Mouse (Mus musculus) layer of hippocampus, postnatal 10 days (tissue): ENCODE results near the gene Gng12. TPM values are rescaled to one million over a fixed set of nuclear protein-coding genes. Genes with fewer than 3 reads are reported as not detected.
"Not testable (repeated sequence)": the region's sequence is repeated elsewhere in the genome, so short reads cannot be mapped to it uniquely, and the experiment has no call there.

Source experiments
- DNase-seq, 2 experiments: peaks; one replicate each; pipeline ENCODE4 v3.0.0; 2021; ENCODE audit warnings: low spot score in 2 of 2
- total RNA-seq, 2 experiments: library from RNA; stranded (reverse); gene quantifications; 2 replicates each; pipeline ENCODE4 v1.2.3; 2021

Gene Gng12
- total RNA-seq, 2 experiments from 2014 or later: 88.0 to 94.4 TPM

GRCm38 (mm10) chr6:67026661-67027060 lies 130.5 kb downstream of the Gng12 start:
- DNase-seq: no peak

DNA sequence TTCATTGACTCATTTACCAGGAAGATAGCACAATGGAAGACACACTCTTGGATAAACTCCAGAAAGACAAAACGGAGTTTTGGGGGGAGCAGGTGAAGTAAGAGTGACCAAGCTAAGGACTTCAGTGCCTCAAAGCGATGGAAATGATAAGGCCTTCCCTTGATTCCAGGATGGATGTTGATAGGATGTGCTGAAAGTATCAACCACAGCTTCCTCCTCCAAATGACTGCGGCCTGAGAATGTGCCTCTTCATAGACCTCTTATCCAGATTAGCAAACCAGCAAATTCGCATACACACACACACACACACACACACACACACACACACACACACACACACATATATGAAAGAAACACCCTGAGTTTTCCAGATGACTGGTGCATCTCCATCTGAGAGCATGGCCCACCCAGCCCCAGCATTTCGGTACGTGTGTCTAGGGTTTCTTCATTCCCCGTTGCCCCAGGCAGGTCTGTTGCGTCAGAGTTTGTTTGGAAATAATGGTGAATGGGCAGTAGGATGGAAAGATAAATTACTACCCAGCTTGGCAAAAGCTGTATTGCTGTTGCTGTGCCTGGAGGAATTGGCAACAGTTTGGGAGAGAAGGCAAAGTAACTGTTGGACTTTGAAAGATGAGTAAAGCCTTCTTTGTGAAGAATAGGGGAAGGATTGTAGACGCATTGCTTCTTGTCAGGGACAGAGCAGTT lies 131.4 kb downstream of the Gng12 start:
- no peak for DNase-seq

DNA sequence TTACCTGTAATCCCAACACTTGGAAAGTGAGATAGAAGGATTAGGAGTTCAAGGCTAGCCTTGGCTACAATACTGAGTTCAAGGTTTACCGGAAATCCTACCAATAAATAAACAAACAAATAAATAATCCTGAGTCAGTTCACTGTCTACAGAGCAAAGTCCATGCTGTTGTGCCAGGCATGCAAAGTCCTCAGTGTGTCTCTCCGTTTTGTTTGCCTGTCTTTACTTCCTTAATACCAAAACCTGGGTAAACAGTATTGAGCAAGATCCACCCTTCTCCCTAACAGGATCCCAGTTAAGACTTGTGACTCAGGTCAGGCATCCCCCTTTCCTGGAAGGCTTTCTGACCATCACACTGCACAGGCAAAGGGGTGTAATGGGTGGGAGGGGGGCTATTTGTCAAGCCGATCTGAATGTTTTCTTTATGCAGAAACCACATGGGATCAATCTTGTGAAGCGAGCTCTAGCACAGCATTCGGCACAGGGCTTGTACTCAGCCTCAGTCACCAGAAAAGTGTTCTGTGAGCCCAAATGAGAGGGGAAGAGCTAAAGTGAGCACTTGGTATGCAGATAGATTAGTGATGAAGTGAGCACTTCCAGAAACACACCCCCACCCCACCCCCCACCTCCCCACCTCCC lies 133.2 kb downstream of the Gng12 start:
- DNase-seq: no peak

DNA sequence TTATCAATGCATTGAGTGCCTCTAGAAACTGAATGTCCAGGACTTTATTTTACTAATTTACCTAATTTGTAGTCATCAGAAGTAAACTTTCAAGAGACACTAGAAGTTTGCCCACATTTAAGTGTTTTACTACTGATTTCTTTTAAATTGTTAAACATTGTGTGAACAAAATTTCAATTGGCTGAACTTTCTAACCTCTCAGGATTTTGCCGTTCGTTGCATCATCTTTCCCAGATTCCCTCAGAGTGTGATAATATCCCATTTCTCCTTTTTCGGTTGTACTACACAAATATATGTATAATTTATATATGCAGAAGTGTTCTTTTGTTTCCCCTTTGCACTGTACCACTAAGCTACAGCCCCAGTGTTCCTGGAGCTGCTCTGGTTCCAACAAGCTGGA lies 133.8 kb downstream of the Gng12 start:
- DNase-seq: no peak

GRCm38 (mm10) chr6:67030416-67030815 lies 134.2 kb downstream of the Gng12 start:
- DNase-seq: no peak

DNA sequence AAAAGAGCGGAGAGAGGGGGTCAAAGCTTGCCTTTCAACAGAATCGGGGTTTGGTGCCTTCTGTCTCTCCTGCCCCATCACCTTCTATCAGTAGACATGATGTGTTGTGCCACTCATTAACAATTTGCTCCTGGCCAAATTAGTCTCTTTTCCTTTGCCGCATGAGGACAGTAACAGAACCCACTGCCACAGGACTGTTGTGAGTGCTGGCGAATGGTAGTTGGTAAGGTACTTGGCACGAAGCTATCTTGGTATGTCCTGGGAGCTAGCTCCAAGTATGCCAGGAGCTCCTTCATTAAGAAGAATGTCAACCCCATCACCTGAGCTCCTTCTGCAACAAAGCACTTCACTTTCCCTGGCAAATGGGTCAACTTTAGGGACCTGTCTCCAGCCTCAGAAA lies 134.6 kb downstream of the Gng12 start:
- no peak for DNase-seq

GRCm38 (mm10) chr6:67032551-67032950 lies 136.4 kb downstream of the Gng12 start:
- DNase-seq: not testable (repeated sequence)

- DNase-seq: not testable (repeated sequence)
Measured at GRCm38 (mm10) chr6:67032972-67033371, 136.8 kb downstream of the Gng12 start.

GRCm38 (mm10) chr6:67033604-67034003 lies 137.4 kb downstream of the Gng12 start:
- no peak for DNase-seq

DNA sequence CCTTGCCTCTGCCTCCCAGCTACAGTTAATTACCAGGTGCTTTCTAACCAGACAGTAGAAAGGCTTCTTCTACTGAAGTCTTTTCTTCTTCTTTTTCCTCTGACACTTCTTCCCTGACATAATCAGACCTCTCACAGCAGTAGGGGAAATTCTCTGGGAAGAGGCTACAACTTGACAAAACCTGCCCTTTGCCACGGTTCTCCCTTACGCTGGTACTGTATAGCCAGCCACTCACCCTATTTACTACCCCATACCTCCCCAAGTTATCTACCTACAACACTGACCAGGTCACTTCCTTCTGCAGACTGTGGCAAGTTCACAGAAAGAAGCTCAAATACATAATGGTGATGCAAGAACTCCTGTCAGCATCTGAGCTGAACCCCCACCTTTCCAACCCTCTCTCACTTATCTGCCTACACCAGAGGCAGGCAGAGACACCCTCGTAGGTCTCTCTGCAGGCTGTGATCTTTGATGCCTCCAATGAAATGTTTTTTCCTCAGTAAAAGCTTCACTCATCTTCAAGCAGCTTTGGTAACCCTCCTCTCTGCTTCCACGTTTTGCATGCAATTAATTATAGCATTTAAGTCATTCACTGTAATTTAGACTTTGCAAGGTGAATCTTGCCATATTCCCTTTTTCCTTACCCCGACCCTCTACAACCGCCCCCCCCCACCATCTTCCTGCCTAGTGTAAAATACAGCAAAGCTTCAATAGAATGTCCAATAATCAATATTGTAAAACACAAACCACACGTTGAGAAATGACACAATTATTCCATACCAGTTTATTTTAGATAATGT lies 138.3 kb downstream of the Gng12 start:
- no peak for DNase-seq

- DNase-seq: no peak
Measured at GRCm38 (mm10) chr6:67035388-67036299, 139.4 kb downstream of the Gng12 start.

DNA sequence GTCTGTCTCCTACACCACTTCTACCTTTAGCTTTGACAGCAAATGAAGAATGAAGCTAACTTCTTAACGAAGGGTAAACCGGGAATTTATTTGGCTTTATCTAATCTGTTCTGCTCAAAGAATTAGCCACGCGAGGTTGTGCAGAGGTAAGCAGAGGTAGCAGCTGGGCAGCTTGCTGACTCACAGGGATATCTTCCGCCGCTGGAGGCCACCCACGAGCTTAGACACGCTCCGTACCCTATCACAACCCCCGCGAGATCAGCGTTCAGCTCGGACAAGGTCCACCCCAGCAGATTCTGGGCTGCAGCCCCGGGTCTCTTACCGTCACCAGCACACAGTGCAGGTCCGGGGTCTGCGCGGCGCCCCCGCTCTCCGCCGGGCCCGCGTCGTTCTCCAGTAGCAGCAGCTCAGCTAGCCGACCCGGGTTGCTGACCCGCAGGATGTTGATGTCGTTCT lies 140.2 kb downstream of the Gng12 start:
- peak; percentile 73 to 80 for DNase-seq

DNA sequence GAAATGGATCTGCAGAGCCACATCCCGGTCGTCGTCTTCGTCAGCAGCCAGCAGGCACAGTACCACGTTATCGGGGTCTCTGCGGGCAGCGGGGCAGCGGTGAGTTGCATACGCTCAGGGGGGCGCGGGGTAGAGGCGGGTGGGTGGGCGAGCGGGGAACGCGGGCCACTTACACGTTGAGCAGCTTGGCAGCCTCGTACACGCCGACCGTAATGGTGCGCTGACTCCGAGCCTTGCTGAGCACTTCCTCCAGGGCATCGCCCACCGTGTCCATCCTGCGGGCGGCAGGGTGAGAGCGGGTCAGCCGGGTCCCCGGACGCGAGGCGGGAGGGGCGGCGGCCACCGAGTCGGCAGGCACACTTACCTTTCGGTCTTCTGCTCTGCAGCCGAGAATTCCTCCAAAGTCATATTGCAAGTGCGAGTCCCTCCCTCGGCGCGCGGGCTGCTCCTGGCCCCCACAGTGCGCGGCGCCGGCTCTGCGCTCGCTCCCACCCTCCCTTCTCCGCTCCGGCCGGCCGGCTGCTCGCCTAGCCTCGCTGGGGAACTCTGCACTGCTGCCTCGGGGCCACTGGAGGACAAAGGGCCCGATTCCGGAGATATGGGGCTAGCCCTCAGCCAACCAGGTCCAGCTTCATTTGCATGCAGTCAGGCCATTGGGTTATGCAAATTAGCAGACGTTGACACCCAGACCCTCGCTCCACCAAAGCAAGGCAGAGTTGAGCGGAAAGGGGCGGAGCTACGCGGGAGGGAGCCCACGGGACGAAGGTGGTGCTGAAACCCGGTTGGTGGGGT lies 140.8 kb downstream of the Gng12 start, which contains the start of gene Gadd45a:
Gadd45a (minus strand) TSS at position 621 of the 792 bp plus-strand sequence.
- peak; percentile 80 to 84 for DNase-seq

DNA sequence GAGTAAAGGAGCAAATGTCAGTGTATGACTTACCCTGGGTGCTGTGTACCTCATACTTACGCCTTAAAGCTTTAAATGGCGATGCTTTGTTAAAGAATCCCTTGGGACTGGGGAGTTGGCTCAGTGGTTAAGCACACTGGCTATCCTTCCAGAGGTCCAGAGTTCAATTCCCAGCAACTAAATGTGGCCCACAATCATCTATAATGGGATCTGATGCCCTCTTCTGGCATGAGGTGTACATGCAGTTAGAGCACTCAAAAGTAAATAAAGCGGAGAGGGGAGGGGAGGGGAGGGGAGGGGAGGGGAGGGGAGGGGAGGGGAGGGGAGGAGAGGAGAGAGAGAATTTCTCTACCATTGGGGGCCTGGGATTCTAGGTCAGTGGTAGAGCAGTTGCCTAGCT lies 142.8 kb downstream of the Gng12 start:
- no peak for DNase-seq

GRCm38 (mm10) chr6:67040904-67041410 lies 144.8 kb downstream of the Gng12 start:
- DNase-seq: no peak

DNA sequence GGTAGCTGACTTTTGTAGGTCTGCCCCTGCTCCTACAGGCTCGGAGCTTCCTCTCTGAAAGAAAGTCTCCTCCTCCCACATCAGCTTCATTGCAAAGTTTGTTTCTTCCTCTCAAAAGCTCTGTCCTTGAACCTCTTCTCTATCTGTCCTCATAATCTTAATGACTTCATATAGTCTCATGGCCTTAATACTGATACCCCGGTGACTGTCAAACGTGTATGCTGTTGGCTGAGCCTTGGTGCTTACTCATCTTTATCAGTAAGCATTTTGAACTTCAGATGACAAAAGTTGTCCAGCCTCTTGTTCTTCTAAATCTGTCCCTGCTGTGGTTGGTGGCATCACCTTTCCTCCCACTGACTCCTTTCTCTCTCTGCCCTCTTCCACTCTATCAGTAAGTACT lies 149.2 kb downstream of the Gng12 start:
- no peak for DNase-seq

- DNase-seq: no peak
Measured at GRCm38 (mm10) chr6:67046937-67047336, 150.7 kb downstream of the Gng12 start.

GRCm38 (mm10) chr6:67048052-67048691 lies 152.0 kb downstream of the Gng12 start:
- DNase-seq: no peak
